Mouse (Mus musculus): ENCODE measurements around the gene Slc38a3.

GRCm38 (mm10) chr9:107606591-107606990 lies 62.7 kb downstream of the Slc38a3 start:
- TF ChIP-seq CTCF (IDR thresholded peaks at IDR 0.05; ENCODE audit: low read depth): no peak
- TF ChIP-seq EP300 (IDR thresholded peaks at IDR 0.05; ENCODE audit: low read depth): no peak

Measured in heart, postnatal 0 days (tissue).